Mouse (Mus musculus): ENCODE measurements at regions not wholly inside any gene's neighbourhood (a gene's known extent, or its start where the extent isn't known, plus 50 kb on each side); places are given as distances from the start of the nearest gene placed in this dataset.

DNA sequence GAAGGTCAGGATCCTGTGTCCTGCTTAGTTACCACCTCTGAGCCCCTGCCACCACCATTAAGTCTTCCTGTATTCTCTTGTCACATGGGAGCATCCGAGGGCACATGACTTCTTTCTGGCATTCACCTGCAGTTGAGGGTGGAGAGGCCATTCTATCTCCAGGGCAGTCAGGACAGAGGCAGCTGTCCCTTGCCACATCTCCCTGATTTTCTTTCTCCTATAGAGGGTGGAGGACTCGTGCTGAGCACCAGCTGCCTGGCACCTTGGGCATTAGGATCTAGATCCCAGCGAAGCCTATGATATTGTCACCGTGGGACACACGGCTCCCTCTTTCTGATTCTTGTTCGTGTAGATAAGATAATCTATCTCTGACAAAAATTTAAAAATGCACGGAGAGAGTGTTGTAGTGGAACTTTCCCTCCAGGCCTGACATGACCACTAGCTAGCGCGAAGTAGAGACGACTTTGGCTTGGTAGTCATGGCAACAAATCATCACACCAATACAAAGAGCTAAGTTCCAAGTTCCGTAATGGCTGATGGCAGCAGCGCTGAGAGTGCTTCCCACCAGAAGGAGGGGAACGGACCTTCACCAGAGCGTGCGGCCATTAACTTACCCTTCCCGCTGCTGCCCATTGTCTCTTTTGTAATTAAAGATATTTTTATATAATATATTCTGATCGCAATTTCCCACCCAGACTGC lies 137.7 kb downstream of the Ipmk start:
- no peak for DNase-seq (ENCODE audit: low read depth, low spot score)
- TF ChIP-seq EP300 (IDR thresholded peaks at IDR 0.05; ENCODE audit: low read depth in 1 of 2, low read length in 2 of 2) (no peak), POLR2A (IDR thresholded peaks at IDR 0.05; ENCODE audit: control insufficient read depth in 1 of 2, insufficient read depth in 1 of 2, low read depth in 1 of 2, low read length in 2 of 2, poor library complexity in 1 of 2) (no peak), ZMIZ1 (IDR thresholded peaks at IDR 0.05; ENCODE audit: low read depth, low read length) (no peak), RAD21 (IDR thresholded peaks at IDR 0.05; ENCODE audit: low read depth, low read length) (no peak), RCOR1 (IDR thresholded peaks at IDR 0.05; ENCODE audit: low read depth, low read length) (no peak), TBP (IDR thresholded peaks at IDR 0.05; ENCODE audit: low read depth, low read length) (no peak), MAFK (IDR thresholded peaks at IDR 0.05; ENCODE audit: borderline replicate concordance, low read depth, low read length) (no peak), GATA1 (IDR thresholded peaks at IDR 0.05; ENCODE audit: low read depth, low read length) (no peak), ZC3H11A (IDR thresholded peaks at IDR 0.05; ENCODE audit: low read depth, low read length) (no peak), NELFE (IDR thresholded peaks at IDR 0.05; ENCODE audit: low read depth, low read length) (no peak), JUND (IDR thresholded peaks at IDR 0.05; ENCODE audit: low read depth, low read length) (no peak)
- no peaks in the 10 kb centered on the region for H3K9me3 ChIP-seq (replicated peaks; ENCODE audit: insufficient read depth, low read length)
- H3K4me3 ChIP-seq (ENCODE audit: control insufficient read depth in 1 of 2, insufficient read depth in 1 of 2, low read depth in 2 of 2, low read length in 2 of 2): no peak overlapping the region
- no peaks in the 10 kb centered on the region for H3K27me3 ChIP-seq (ENCODE audit: control insufficient read depth in 1 of 2, insufficient read depth in 2 of 2, low read length in 2 of 2)
- no peak overlapping the region for H3K27ac ChIP-seq (ENCODE audit: control insufficient read depth, low read depth, low read length)
- H3K9ac ChIP-seq (ENCODE audit: control insufficient read depth, low read depth, low read length, poor library complexity, severe bottlenecking): no peak overlapping the region
- no peaks in the 10 kb centered on the region for H3K79me2 ChIP-seq (ENCODE audit: control insufficient read depth, insufficient read depth, low read length, poor library complexity)
- no peaks in the 10 kb centered on the region for H3K36me3 ChIP-seq (ENCODE audit: control insufficient read depth in 1 of 2, insufficient read depth in 2 of 2, low read length in 2 of 2)
- H3K4me1 ChIP-seq (ENCODE audit: control insufficient read depth in 1 of 2, insufficient read depth in 2 of 2, low read length in 2 of 2): no peaks in the 10 kb centered on the region

- TF ChIP-seq ZNF384 (IDR thresholded peaks at IDR 0.05; ENCODE audit: low read depth, low read length): no peak
- TF ChIP-seq GABPA (IDR thresholded peaks at IDR 0.05; ENCODE audit: low read depth, low read length): no peak
- no peak for TF ChIP-seq HCFC1 (IDR thresholded peaks at IDR 0.05; ENCODE audit: low read depth, low read length)
- no peak for TF ChIP-seq TBP (IDR thresholded peaks at IDR 0.05; ENCODE audit: low read depth, low read length)
- no peak for TF ChIP-seq SIN3A (IDR thresholded peaks at IDR 0.05; ENCODE audit: low read length)
- TF ChIP-seq UBTF (IDR thresholded peaks at IDR 0.05; ENCODE audit: borderline replicate concordance, insufficient read depth, low read depth, low read length): no peak
- no peak for TF ChIP-seq ZKSCAN1 (IDR thresholded peaks at IDR 0.05; ENCODE audit: low read depth, low read length)
- TF ChIP-seq MYB (IDR thresholded peaks at IDR 0.05; ENCODE audit: low read depth, low read length): no peak
- TF ChIP-seq KAT2A (conservative IDR thresholded peaks at IDR 0.05; ENCODE audit: low read depth, low read length): no peak
- TF ChIP-seq TAL1 (IDR thresholded peaks at IDR 0.05; ENCODE audit: low read length): no peak
- TF ChIP-seq ELF1 (IDR thresholded peaks at IDR 0.05; ENCODE audit: low read depth, low read length): no peak
- TF ChIP-seq USF2 (IDR thresholded peaks at IDR 0.05; ENCODE audit: borderline replicate concordance in 1 of 2, insufficient read depth in 1 of 2, low read depth in 1 of 2, low read length in 2 of 2): no peak
- H3K79me2 ChIP-seq (ENCODE audit: control insufficient read depth, insufficient read depth, low read length, poor library complexity): no peaks in the 10 kb centered on the region
- H3K9ac ChIP-seq (ENCODE audit: control insufficient read depth, low read depth, low read length, poor library complexity, severe bottlenecking): no peak overlapping the region
- H3K27me3 ChIP-seq (ENCODE audit: control insufficient read depth in 1 of 2, insufficient read depth in 2 of 2, low read length in 2 of 2): no peaks in the 10 kb centered on the region
- H3K4me3 ChIP-seq (ENCODE audit: control insufficient read depth in 1 of 2, insufficient read depth in 1 of 2, low read depth in 2 of 2, low read length in 2 of 2): no peak overlapping the region
- H3K27ac ChIP-seq (ENCODE audit: control insufficient read depth, low read depth, low read length): no peak overlapping the region
- no peaks in the 10 kb centered on the region for H3K9me3 ChIP-seq (replicated peaks; ENCODE audit: insufficient read depth, low read length)
- no peaks in the 10 kb centered on the region for H3K36me3 ChIP-seq (ENCODE audit: control insufficient read depth in 1 of 2, insufficient read depth in 2 of 2, low read length in 2 of 2)
- DNase-seq (ENCODE audit: low read depth, low spot score): no peak
- H3K4me1 ChIP-seq (ENCODE audit: control insufficient read depth in 1 of 2, insufficient read depth in 2 of 2, low read length in 2 of 2): no peaks in the 10 kb centered on the region
These were observed 142.2 kb downstream of the Ipmk start for GRCm38 (mm10) chr10:71489791-71490190.
